Mouse (Mus musculus) spleen, adult 18-20 months (tissue): ENCODE measurements around the gene Morc4.

Source experiments
- DNase-seq, 2 experiments: peaks; one replicate each; pipeline ENCODE4 v3.0.0; 2022; ENCODE audit warnings: mixed read lengths in 2 of 2

The Morc4 gene

GRCm38 (mm10) chrX:139805918-139806317 is 65.6 kb downstream of the Morc4 start:
- no peak for DNase-seq

- no peak for DNase-seq
Measured at GRCm38 (mm10) chrX:139803028-139803427, 68.4 kb downstream of the Morc4 start.

GRCm38 (mm10) chrX:139800406-139800878 is 71.0 kb downstream of the Morc4 start, which contains the start of gene Cldn2:
Gene Cldn2, plus strand, starts transcription at chrX:139800828.
- DNase-seq, result no peak

GRCm38 (mm10) chrX:139799953-139800352 is 71.5 kb downstream of the Morc4 start:
- DNase-seq, result no peak

GRCm38 (mm10) chrX:139797875-139798274 is 73.6 kb downstream of the Morc4 start:
- no peak for DNase-seq

- DNase-seq, result no peak
Measured at GRCm38 (mm10) chrX:139796037-139796436, 75.4 kb downstream of the Morc4 start.

- no peak for DNase-seq
Measured at GRCm38 (mm10) chrX:139794072-139794845, 77.2 kb downstream of the Morc4 start.

- DNase-seq, result no peak
Measured at GRCm38 (mm10) chrX:139785764-139786163, 85.7 kb downstream of the Morc4 start.

GRCm38 (mm10) chrX:139783045-139783422 is 88.4 kb downstream of the Morc4 start:
- no peak for DNase-seq

- no peak for DNase-seq
Measured at GRCm38 (mm10) chrX:139782278-139783044, 89.0 kb downstream of the Morc4 start, which contains the start of gene Ripply1. Gene Ripply1, minus strand, starts transcription at chrX:139782353.

GRCm38 (mm10) chrX:139781563-139781962 is 89.9 kb downstream of the Morc4 start:
- DNase-seq, result no peak

GRCm38 (mm10) chrX:139780988-139781387 is 90.5 kb downstream of the Morc4 start:
- no peak for DNase-seq

GRCm38 (mm10) chrX:139779401-139779800 is 92.1 kb downstream of the Morc4 start:
- DNase-seq, result no peak

- no peak for DNase-seq
Measured at GRCm38 (mm10) chrX:139778886-139779285, 92.6 kb downstream of the Morc4 start.

GRCm38 (mm10) chrX:139777357-139777756 is 94.1 kb downstream of the Morc4 start:
- no peak for DNase-seq

GRCm38 (mm10) chrX:139775084-139775612 is 96.3 kb downstream of the Morc4 start:
- DNase-seq, result no peak

GRCm38 (mm10) chrX:139774309-139775083 is 97.0 kb downstream of the Morc4 start:
- DNase-seq, result peak in 1 of 2 experiments; percentile 13
